Mouse (Mus musculus) fat pad, adult 2 months (tissue): ENCODE data around the gene Adcy2.

Experiments
- DNase-seq: peaks from one replicate; pipeline ENCODE4 v3.0.0-alpha.2; 2011; ENCODE audit warnings: low read depth, low spot score; ENCODE audit errors: extremely low read depth

Adcy2 gene

GRCm38 (mm10) chr13:68973143-68973542, 26.2 kb downstream of the Adcy2 start:
- DNase-seq, result no peak

GRCm38 (mm10) chr13:68961580-68961979, 37.8 kb downstream of the Adcy2 start:
- DNase-seq, result no peak

DNA sequence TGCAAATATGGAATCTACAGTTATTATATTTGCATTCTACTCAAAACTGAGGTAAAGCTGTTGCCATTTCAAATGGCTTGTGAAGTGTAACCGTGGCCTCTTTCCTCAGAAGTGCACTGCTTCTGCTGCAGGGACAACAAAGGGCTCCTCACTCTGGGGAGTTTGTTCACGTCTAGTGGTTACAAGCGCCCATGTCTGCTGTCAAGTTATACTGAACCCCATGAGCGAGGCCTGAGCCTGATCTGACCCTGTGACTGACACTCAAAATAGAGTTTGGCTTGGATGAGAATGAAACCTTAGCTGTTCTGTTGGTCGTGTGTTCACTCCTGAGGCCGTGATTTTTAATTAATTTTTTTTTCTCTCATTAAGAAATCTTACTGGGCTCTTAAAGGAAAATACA, 38.8 kb downstream of the Adcy2 start:
- no peak for DNase-seq

GRCm38 (mm10) chr13:68959406-68959805, 39.9 kb downstream of the Adcy2 start:
- no peak for DNase-seq

DNA sequence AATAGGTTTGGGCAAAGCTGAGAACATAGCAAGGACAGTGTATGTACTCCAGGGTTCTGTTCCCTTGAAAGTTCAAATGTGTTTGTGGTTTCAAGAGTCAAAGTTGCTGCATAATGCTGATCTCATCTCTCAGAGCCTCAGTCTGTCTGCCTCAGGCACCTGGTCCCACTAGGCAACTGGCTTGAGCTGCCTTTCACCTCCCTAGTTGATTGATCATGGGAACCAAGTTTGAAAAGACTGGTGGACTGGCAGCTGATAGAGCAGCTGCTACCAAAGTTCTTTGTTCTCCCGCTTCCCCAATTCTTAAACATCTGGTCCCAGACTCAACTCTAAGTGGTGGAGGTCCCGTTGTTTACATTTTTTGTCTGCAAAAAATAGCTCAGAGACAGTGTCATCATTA, 56.6 kb downstream of the Adcy2 start:
- DNase-seq, result no peak

DNA sequence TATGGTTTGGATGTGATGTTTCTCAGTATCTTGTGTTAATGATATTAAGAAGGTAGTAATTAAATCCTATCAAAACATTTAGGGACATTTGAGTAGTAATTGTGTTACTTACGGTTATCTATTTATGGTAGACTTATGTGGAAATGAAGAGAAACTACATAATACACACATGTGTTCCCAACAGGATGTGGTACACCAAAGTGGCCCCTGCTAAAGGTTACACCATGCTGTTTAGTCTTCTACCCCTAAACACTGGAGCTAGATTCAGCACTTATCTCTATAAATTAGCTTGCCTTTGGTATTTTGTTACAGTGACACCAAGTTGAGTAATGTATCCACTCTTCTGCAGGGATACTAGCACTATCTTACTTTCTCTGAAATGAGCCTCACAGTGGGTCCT, 57.9 kb downstream of the Adcy2 start:
- DNase-seq, result no peak

DNA sequence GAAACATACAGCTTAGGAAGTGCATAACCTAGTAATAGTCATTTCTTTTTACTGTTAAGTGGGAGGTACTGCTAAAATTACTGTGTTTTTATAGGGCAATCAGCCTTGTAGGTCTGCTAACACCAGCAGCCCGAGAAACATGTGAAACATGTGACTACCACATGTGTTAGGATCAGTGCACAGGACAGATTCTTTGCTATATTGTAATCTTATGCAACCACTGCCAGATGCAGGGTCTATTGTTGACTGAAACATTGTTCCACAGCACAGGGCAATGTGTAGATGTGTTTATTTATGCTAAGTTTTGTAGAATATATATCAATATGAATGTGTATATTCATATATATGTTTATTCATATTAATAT, 67.1 kb downstream of the Adcy2 start:
- DNase-seq, result no peak

DNA sequence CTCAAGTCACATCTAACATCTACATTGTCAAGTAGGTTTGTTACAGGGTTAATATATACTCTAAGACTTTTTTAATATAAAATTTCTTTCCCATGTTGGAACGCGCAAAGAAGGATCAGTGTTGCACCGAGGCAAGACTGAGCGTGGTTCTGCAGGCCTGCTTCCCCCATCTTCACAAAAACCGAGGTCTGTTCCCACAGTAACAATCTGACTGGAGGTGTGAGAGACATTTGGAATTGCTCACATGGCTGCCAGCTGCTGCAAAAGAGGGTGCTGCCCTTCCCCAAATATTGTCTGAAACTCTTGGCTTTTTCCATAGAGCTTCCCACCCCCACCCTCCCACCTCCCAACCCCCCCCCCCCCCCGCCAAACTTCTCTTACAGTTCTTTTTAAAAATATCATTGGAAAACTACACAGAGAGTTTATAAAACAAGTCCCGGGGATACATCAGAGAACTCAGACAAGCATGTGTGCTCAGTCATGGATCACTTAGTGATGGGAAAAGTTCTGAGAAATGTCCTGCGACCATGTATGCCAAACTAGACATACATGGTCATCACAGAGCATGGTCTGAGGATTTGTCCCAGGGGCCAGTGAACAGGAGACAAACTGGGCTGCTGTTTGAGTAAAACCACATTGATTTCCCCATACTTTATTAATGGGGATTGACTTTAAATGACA, 67.6 kb downstream of the Adcy2 start:
- DNase-seq, result no peak

DNA sequence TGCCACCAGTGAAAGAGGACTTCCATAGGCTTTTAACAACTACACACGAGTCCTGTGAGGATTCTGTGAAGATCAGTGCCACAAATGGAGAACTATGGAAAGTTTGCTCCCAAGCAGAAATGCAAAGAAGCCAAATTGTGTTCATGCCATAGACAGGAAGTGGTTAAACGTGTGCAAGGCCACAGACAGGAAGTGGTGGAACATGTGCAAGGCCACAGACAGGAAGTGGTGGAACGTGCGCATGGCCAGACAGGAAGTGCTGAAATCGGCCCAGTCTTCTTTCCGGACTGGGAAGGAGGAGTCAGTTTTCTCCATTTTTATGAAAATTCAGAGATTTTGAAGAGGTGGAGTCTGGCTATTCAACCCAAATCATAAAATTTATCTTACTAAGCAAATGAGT, 70.9 kb downstream of the Adcy2 start:
- no peak for DNase-seq

DNA sequence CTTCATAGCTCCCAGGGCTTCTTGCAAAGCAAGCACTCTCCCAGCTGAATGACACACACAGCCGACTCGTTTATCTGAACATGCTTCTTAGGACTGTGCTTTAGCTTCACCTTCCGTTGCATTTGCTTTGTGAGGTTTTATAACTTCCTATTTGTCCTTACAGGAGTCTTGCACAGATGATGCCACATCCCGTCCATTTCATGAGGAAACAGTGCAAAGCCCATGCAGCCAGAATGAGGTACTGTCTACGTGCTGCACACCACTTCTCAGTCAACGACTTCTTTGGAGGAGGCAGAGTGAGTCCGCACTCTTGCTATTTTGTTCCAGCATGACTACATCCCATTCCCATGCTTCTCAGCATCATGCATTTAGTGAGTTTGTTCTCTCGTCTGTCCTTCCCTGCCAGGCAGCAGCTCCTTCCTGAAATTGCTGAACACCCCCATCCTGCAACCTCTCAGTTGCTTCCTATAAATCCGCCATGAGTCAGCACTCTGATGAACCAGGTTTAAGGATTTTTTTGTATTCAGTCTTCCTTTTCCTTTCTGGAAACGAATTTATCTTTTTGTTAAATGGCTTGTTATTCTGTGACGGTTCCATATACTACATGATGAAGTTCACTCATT, 85.6 kb downstream of the Adcy2 start:
- no peak for DNase-seq

DNA sequence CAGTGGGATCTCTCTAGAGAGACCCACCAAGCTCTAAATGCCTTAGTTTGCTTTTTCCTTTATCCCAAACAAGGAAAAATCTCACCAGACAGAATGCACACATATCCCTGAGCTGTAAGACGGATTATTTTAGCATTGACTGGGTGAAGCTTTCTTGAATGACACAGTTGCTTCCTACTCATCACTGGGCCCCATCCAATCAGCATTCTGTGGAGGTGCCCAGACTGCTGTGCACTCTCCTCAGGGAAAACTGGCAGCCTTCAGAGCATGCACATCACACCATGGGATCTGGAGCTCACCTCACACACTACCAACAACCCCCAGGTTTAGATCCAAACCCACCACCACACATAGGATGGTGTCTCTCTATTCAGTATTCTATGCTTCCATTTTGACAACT, 92.7 kb downstream of the Adcy2 start:
- DNase-seq, result no peak

GRCm38 (mm10) chr13:68902708-68903107, 96.6 kb downstream of the Adcy2 start:
- no peak for DNase-seq

- DNase-seq, result no peak
These were observed 109.3 kb downstream of the Adcy2 start for GRCm38 (mm10) chr13:68889929-68890593.

DNA sequence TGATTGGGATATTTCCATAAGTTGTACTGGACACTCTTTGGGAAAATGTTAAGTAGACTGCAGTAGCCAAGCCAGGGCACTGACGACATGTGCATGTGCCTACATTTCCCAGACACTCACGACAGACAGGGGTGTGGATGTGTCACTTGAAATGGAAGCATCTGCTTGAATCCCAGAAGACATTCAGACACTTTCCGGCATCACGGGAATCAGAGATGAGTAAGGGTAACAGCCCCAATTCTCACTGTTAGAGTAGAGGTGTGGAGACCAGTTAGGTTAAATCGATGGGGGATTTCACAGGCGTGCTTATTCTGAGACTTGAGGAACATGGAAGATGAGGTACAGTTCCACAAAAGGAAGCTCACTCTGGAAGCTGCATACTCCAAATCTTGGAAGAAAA, 130.6 kb downstream of the Adcy2 start:
- no peak for DNase-seq

DNA sequence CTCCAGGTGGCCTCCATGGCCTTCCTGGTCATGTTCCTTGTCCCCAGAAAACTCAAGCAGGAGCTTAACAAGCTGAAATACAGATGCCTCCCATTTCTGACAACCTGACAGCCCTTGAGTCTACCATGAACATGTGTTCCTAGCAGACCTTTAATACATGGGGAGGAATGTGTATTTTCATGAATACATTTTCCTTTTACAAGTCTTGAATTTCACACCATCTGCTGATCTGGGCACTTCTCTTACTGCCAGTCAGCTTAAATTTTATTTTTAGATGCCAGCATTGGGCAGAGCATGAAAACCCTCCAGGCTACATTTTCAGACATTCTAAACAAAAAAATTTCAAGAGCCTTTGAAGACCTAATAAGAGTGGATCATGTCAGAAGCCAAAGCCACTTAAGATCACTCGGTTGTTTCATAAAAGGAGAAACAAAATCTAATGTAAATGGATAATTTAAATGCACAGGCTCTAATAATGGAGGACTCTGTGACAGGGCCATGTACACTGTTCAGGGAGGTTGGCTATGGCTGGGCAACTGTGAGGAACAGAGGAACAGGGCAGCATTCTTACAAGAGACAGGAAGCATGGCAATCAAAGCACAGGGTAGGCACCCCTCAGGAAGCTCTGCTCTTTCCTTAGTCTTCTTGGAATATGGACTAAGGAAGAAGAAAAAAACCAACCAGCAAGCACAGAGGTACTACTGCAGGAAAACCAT, 131.2 kb downstream of the Adcy2 start:
- DNase-seq, result no peak

GRCm38 (mm10) chr13:68860036-68860435, 139.3 kb downstream of the Adcy2 start:
- DNase-seq, result no peak

DNA sequence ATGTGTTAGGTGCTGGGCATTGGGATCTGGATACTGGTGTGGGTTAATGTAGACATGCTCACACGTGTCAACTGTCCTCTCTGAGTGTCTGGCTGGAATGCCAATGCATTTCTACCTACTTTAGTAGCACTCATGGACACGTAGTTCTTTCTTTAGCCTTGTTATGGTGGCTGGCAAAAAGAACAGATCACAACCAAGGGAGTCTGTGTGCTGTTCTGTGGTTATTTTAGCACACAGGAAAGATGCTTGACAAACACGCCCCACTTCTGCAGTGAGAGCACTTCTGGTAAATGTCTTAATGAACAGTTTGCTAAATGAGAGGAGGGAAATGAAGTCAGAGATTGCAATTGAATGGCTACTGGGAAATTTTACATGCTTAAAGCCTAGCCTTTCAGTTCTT, 151.1 kb downstream of the Adcy2 start:
- no peak for DNase-seq

DNA sequence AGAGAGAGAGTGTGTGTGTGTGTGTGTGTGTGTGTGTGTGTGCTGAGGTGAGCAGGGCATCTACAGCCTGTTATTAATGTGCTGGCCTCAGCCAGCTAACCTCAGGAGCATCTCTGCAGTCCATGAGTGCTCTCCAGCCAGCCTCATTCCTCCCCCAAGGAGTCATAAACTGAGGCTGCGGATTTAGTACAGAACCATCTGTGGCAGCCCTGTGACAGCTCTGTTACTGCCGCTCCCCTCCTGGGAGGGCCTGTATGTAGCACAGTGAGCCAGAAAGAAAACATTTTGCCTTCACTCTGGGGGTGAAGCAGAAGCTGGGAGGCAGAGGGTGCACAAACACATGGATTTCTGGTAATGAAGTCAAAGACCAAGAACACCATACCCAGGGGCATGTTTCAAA, 159.8 kb downstream of the Adcy2 start:
- no peak for DNase-seq

DNA sequence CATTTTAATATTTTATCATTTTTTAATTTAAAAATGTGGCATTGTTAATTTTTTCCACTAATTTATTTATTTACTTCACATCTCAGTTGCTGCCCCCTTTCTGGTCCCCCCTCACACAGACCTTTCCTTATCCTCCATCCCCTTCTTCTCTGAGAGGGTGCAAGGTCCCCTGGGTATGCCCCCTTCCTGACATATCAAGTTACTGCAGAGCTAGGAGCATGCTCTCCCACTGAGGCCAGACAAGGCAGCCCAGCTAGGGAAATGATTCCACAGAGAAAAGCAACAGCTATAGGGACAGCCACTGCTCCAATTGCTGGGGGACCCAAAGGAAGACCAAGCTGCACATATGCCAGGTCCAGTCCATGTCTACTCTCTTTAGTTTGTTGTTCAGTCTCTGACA, 163.2 kb downstream of the Adcy2 start:
- no peak for DNase-seq

- DNase-seq, result no peak
These were observed 163.8 kb downstream of the Adcy2 start for GRCm38 (mm10) chr13:68835424-68836045.

- DNase-seq, result no peak
These were observed 167.2 kb downstream of the Adcy2 start for GRCm38 (mm10) chr13:68832141-68832540.
